ENCODE assay signal across 15 mouse cellular contexts in genomic region chr17:49111399-49111798, GRCm38 (mm10).
"Had no signal": no experiment of that assay in that cellular context is flagged by ENCODE, and none has a peak within 500 bp of the region (broad histone marks: within the 10 kb centered on the region; RNA-seq: fewer than 3 reads in every experiment).

No protein-coding gene starts in this region.

- H3K4me2 ChIP-seq: neural tube, embryonic 12.5 days; neural tube, embryonic 13.5 days; neural tube, embryonic 15.5 days; stomach, embryonic 15.5 days had no signal

- H3K9ac ChIP-seq: neural tube, embryonic 12.5 days; neural tube, embryonic 13.5 days; neural tube, embryonic 15.5 days; stomach, embryonic 15.5 days had no signal

- H3K27ac ChIP-seq: neural tube, embryonic 12.5 days; neural tube, embryonic 13.5 days; neural tube, embryonic 15.5 days; stomach, embryonic 15.5 days; stomach, postnatal 0 days had no signal

- H3K36me3 ChIP-seq: neural tube, embryonic 12.5 days; neural tube, embryonic 13.5 days; neural tube, embryonic 15.5 days; stomach, embryonic 15.5 days had no signal

- H3K9me3 ChIP-seq: neural tube, embryonic 12.5 days; neural tube, embryonic 13.5 days; neural tube, embryonic 15.5 days; stomach, embryonic 15.5 days had no signal

- H3K4me1 ChIP-seq: neural tube, embryonic 12.5 days; neural tube, embryonic 13.5 days; neural tube, embryonic 15.5 days; stomach, embryonic 15.5 days had no signal

- DNase-seq: retina, postnatal 1 day; right cerebral cortex, postnatal 14 days; right cerebral cortex, postnatal 4 days; spleen, adult 18-20 months; thymus, adult 18-20 months; thymus, adult 2 months; thymus, postnatal 14 days; thymus, postnatal 25 days; thymus, postnatal 36 days; thymus, postnatal 4 days had no signal

- H3K27me3 ChIP-seq: neural tube, embryonic 12.5 days; neural tube, embryonic 13.5 days; neural tube, embryonic 15.5 days; stomach, embryonic 15.5 days had no signal

- H3K4me3 ChIP-seq: neural tube, embryonic 12.5 days; neural tube, embryonic 13.5 days; neural tube, embryonic 15.5 days; stomach, embryonic 15.5 days had no signal
